Mouse (Mus musculus) heart, postnatal 0 days (tissue): ENCODE measurements around the gene Rassf1.

Experiments used
- CTCF ChIP-seq: IDR thresholded peaks from 2 replicates; pipeline ENCODE4 v1.5.1; 2016; ENCODE audit warnings: antibody characterized with exemption, control low read depth, low read depth
- EP300 ChIP-seq: IDR thresholded peaks from 2 replicates; pipeline ENCODE4 v1.6.1; 2016; ENCODE audit warnings: antibody characterized with exemption, low read depth

DNA sequence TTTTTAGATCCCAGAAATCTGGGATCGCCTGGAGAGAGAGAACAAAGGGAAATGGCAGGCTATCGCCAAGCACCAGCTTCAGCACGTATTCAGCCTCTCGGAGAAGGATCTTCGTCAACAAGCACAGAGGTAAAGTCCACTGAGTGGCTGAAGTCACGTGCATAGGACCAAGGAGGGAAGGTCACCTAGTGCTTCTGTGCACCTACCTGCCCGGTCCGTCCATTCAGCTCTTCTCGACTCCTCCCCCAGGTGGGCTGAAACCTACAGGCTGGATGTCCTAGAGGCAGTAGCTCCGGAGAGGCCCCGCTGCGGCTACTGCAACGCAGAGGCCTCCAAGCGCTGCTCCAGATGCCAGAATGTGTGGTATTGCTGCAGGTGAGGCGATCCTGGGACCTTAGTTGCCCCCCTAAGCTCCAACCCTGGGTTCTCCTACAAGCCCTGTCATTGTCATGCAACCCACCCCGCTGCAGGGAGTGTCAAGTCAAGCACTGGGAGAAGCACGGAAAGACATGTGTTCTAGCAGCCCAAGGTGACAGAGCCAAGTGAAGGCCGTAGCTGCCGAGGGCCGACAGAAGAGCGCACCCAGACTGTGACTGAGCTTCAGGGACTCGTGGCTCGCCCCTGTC lies 751 bp upstream of the Rassf1 start:
- TF ChIP-seq CTCF (no peak), EP300 (no peak)
